Mouse (Mus musculus): ENCODE data around the gene Tmc6. TPM values are rescaled to one million over a fixed set of nuclear protein-coding genes. Genes with fewer than 3 reads are reported as not detected.

Tmc6 gene
- 83.9 and 97.7 TPM in 2 replicates for polyA plus RNA-seq (2012)

DNA sequence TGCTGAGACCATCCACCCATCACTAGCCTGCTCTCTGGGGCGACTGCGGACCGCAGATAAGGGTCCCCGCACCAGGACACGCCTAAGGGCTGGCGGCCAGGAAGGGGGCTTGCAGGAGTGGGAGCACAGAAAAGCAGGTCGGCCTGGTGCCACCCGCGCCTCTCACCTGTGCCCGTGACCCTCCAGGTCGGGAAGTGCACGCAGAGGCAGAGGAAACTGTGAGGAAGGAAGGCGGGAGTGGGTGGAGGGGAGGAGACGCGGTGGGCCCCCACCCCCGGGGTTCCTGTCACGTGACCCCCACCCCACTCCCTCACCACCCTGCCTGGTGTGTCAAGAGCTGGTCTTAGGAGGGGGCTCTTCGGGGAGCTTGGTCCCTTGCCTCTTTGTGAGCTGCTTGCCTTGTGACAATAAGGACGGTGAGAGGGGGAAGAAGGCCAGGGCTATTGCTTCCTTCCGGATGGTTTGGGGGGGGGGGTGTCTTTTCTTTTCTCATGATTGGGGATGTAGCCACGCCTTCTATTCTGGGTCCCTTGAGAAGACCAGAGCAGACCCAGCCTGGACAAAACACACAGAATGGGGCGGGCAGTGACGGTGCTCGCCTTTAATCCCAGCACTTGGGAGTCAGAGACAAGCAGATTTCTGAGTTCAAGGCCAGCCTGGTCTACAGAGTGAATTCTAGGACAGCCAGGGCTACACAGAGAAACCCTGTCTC, at the start of gene Tmc6, which contains the start of gene Tmc8:
Gene Tmc6 (minus strand): TSS at position 206 of the 712 bp plus-strand sequence.
Gene Tmc8 (plus strand): TSS at position 84 of the 712 bp plus-strand sequence.

GRCm38 (mm10) chr11:117825333-117826101, 43.5 kb upstream of the Tmc6 start, which contains the start of the genes Afmid and Tk1:
Gene Afmid, plus strand, starts transcription at chr11:117825924.
Gene Tk1, minus strand, starts transcription at chr11:117826092.

DNA sequence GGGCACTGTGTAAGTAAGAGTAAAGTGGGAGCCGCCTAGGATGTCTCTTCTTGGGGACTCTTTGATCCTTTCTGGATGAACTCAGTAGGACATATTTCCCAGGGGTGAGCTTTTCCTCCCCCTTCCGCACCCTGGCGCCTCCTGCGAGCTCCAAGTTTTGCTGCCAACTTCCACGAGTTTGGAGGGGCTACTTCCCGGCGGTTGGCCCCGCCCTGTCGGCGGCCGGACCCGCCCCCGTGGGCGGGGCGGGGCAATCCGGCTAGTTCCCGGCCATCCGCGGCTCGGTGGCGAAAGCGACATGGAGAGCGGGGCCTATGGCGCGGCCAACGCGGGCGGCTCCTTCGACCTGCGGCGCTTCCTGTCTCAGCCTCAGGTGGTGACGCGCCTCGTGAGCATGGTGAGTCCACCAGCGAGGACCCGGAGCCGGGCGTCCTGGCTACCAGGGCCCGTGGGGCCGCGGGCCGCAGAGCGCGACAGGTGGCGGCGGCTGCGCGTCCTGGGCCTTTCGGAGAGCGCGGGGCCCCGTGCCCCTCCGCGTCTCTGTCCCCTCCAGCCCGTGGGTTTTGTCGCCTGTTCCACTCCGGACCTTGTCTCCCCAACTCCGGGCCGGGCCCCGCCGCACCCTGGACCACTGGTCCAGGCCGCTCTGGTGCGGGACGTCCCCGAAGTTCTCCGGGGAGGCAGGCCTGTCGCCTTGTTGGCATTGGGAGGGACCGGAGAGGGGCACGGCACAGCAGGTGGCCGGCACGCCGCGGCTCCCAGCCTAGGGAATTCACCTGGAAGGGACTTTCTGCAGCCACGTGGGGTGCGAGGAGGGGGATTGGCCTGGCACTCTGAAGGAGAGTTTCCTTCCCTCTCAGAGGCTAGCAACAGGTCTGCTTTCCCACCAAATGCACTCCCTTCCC, 27.7 kb upstream of the Tmc6 start, which contains the start of the genes Gm20708 and Syngr2:
Gene Gm20708 (plus strand): TSS at position 262 of the 905 bp plus-strand sequence.
Gene Syngr2 (plus strand): TSS at position 262 of the 905 bp plus-strand sequence.

DNA sequence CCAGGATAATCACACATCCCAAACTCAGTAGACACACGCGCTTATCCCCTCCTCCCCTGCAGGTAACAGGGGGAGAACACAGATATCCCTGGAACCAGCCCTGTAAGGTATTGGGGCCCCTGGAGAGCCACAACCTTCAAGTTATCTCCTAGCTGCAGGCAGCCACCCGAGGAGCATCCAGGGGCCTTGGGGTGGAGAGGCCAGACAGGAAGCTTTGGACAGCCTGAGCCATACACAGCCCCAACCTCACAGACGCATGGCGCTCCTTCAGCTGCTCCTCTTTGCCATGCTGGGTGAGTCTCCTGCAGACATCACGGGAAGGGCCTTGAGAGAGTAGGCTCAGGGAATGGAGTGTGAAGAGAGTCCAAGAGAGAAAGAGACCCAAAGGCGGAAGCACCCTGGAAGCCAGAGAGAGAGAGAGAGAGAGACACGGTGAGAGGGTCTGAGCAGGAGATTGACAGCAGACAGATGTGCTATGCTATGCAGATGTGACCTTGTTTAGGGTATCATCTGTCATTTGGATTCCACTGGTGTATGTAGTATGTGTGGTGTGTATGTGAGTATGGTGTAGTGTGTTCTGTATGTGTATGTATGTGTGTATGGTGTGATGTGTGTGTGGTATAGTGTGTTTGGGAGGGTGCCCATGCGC, 15.6 kb upstream of the Tmc6 start, which contains the start of gene 6030468B19Rik:
Gene 6030468B19Rik (plus strand): TSS at position 150 of the 649 bp plus-strand sequence.

Other genes with a start within 250 kb of the Tmc6 start
- gene Tnrc6c, start 127.9 kb downstream of the Tmc6 start, polyA plus RNA-seq (2012) = 18.4 and 23.4 TPM in 2 replicates
- gene Tmc8, start 122 bp downstream of the Tmc6 start, polyA plus RNA-seq (2012) = 23.3 and 26.8 TPM in 2 replicates
- 2.3 and 3.0 TPM in 2 replicates for gene 6030468B19Rik, start 15.5 kb upstream of the Tmc6 start, polyA plus RNA-seq (2012)
- 0.17 and 0.75 TPM in 2 replicates for gene Gm20708, start 27.5 kb upstream of the Tmc6 start, polyA plus RNA-seq (2012)
- 193 and 244 TPM in 2 replicates for gene Syngr2, start 27.5 kb upstream of the Tmc6 start, polyA plus RNA-seq (2012)
- gene Afmid, start 43.7 kb upstream of the Tmc6 start, polyA plus RNA-seq (2012) = 2.6 and 2.7 TPM in 2 replicates
- 61.3 and 76.1 TPM in 2 replicates for gene Tk1, start 43.9 kb upstream of the Tmc6 start, polyA plus RNA-seq (2012)
- gene Birc5, start 67.1 kb upstream of the Tmc6 start, polyA plus RNA-seq (2012) = 85.9 and 113 TPM in 2 replicates
- not detected in 2 replicates for gene Tmem235, start 78.6 kb upstream of the Tmc6 start, polyA plus RNA-seq (2012)
- gene Tha1, start 91.3 kb upstream of the Tmc6 start, polyA plus RNA-seq (2012) = 7.1 and 9.7 TPM in 2 replicates
- gene Socs3, start 187.8 kb upstream of the Tmc6 start, polyA plus RNA-seq (2012) = 76.3 and 85.8 TPM in 2 replicates
- gene Pgs1, start 204.1 kb upstream of the Tmc6 start, polyA plus RNA-seq (2012) = 46.0 and 50.7 TPM in 2 replicates